Mouse (Mus musculus) left cerebral cortex, postnatal 10 days (tissue): ENCODE results near the gene Rnf144b. TPM values are rescaled to one million over a fixed set of nuclear protein-coding genes. Genes with fewer than 3 reads are reported as not detected.

Experiments used
- DNase-seq, 2 experiments: peaks; one replicate each; pipeline ENCODE4 v3.0.0; 2021 to 2022; ENCODE audit warnings: low spot score in 2 of 2, mixed read lengths in 1 of 2; ENCODE audit errors: extremely low spot score in 1 of 2
- intact Hi-C: fragments of 180-260 bp; cut with DNase I; formaldehyde crosslinking; loops from one replicate; pipeline ENCODE4 v1.15.1; 2025
- total RNA-seq, 2 experiments: library from RNA; stranded (reverse); gene quantifications; 2 replicates each; pipeline ENCODE4 v1.2.3; 2021

Gene Rnf144b
- total RNA-seq, 2 experiments from 2014 or later = 15.0 to 16.1 TPM

- intact Hi-C loops = no loop called here
- no peak for DNase-seq
These were observed 114.9 kb downstream of the Rnf144b start for GRCm38 (mm10) chr13:47237376-47237775.

GRCm38 (mm10) chr13:47238131-47238530, 115.7 kb downstream of the Rnf144b start:
- intact Hi-C loops = no loop called here
- DNase-seq = no peak

GRCm38 (mm10) chr13:47243569-47243968, 121.1 kb downstream of the Rnf144b start:
- intact Hi-C loops = no loop called here
- no peak for DNase-seq

- peak; percentile 80 to 81 for DNase-seq
- intact Hi-C loops = no loop called here
These were observed 122.3 kb downstream of the Rnf144b start for GRCm38 (mm10) chr13:47244771-47245170.

- intact Hi-C loops = no loop called here
These were observed 124.0 kb downstream of the Rnf144b start for GRCm38 (mm10) chr13:47246459-47246858.

GRCm38 (mm10) chr13:47247156-47247800, 124.8 kb downstream of the Rnf144b start:
- intact Hi-C loops = no loop called here
- no peak for DNase-seq

More at GRCm38 (mm10) chr13:47246459-47246858, 124.0 kb downstream of the Rnf144b start:
- no peak for DNase-seq

GRCm38 (mm10) chr13:47248289-47249010, 126.0 kb downstream of the Rnf144b start:
- DNase-seq = no peak

GRCm38 (mm10) chr13:47250615-47251014, 128.2 kb downstream of the Rnf144b start:
- DNase-seq = no peak
- intact Hi-C loops = no loop called here

More at GRCm38 (mm10) chr13:47248289-47249010, 126.0 kb downstream of the Rnf144b start:
- intact Hi-C loops = no loop called here

- intact Hi-C loops = no loop called here
- DNase-seq = no peak
These were observed 128.8 kb downstream of the Rnf144b start for GRCm38 (mm10) chr13:47251114-47251764.

GRCm38 (mm10) chr13:47253711-47254110, 131.3 kb downstream of the Rnf144b start:
- DNase-seq = no peak
- intact Hi-C loops = no loop called here

GRCm38 (mm10) chr13:47259297-47259696, 136.8 kb downstream of the Rnf144b start:
- intact Hi-C loops = no loop called here
- no peak for DNase-seq

- DNase-seq = no peak
- intact Hi-C loops = no loop called here
These were observed 139.5 kb downstream of the Rnf144b start for GRCm38 (mm10) chr13:47261961-47262360.

- intact Hi-C loops = no loop called here
These were observed 141.9 kb downstream of the Rnf144b start for GRCm38 (mm10) chr13:47264382-47264781.

GRCm38 (mm10) chr13:47266411-47266810, 144.0 kb downstream of the Rnf144b start:
- intact Hi-C loops = no loop called here
- DNase-seq = no peak

More at GRCm38 (mm10) chr13:47264382-47264781, 141.9 kb downstream of the Rnf144b start:
- DNase-seq = peak in 1 of 2 experiments; percentile 39

GRCm38 (mm10) chr13:47268227-47268626, 145.8 kb downstream of the Rnf144b start:
- intact Hi-C loops = no loop called here
- DNase-seq = no peak

- no peak for DNase-seq
- intact Hi-C loops = no loop called here
These were observed 150.5 kb downstream of the Rnf144b start for GRCm38 (mm10) chr13:47272928-47273327.

- intact Hi-C loops = no loop called here
These were observed 151.0 kb downstream of the Rnf144b start for GRCm38 (mm10) chr13:47273487-47273886.

GRCm38 (mm10) chr13:47274139-47274538, 151.7 kb downstream of the Rnf144b start:
- intact Hi-C loops = no loop called here
- DNase-seq = no peak

More at GRCm38 (mm10) chr13:47273487-47273886, 151.0 kb downstream of the Rnf144b start:
- peak in 1 of 2 experiments; percentile 61 for DNase-seq

- peak in 1 of 2 experiments; percentile 56 for DNase-seq
- intact Hi-C loops = no loop called here
These were observed 154.8 kb downstream of the Rnf144b start for GRCm38 (mm10) chr13:47277000-47277823.
